Mouse (Mus musculus) embryonic facial prominence, embryonic 13.5 days (tissue): Measurements from ENCODE around the gene S100a14. TPM values are rescaled to one million over a fixed set of nuclear protein-coding genes. Genes with fewer than 3 reads are reported as not detected.

Source experiments
- ATAC-seq: fragments of 200-750 bp; cut with Nextera tagmentation; 2 replicates; pipeline ENCODE4 v1.8.0; 2017; ENCODE audit warnings: low read depth; ENCODE audit not compliant: insufficient number of reproducible peaks, insufficient read depth, low FRiP score, low TSS enrichment
- H3K27ac ChIP-seq: fragments of 300-500 bp; sonication (generic); 2 replicates; pipeline ENCODE4 v1.5.1; 2015; ENCODE audit warnings: moderate library complexity, mild to moderate bottlenecking, inconsistent platforms
- H3K27me3 ChIP-seq: fragments of 300-500 bp; sonication (generic); 2 replicates; pipeline ENCODE4 v1.6.1; 2015; ENCODE audit warnings: mild to moderate bottlenecking, inconsistent platforms
- H3K36me3 ChIP-seq: fragments of 300-500 bp; sonication (generic); 2 replicates; pipeline ENCODE4 v1.6.1; 2015; ENCODE audit warnings: mild to moderate bottlenecking, inconsistent platforms
- H3K4me1 ChIP-seq: fragments of 300-500 bp; sonication (generic); 2 replicates; pipeline ENCODE4 v1.6.1; 2015; ENCODE audit warnings: inconsistent platforms
- H3K4me2 ChIP-seq: fragments of 300-500 bp; sonication (generic); 2 replicates; pipeline ENCODE4 v1.6.1; 2015; ENCODE audit warnings: moderate library complexity, mild to moderate bottlenecking, inconsistent platforms
- H3K4me3 ChIP-seq: fragments of 300-500 bp; sonication (generic); 2 replicates; pipeline ENCODE4 v1.5.1; 2015; ENCODE audit warnings: mild to moderate bottlenecking, inconsistent platforms
- H3K9ac ChIP-seq: fragments of 300-500 bp; sonication (generic); 2 replicates; pipeline ENCODE4 v1.6.1; 2015; ENCODE audit warnings: mild to moderate bottlenecking, inconsistent platforms
- H3K9me3 ChIP-seq: fragments of 300-500 bp; sonication (generic); 2 replicates; pipeline ENCODE4 v1.6.1; 2016; ENCODE audit warnings: inconsistent platforms
- WGBS: fragments of 180-500 bp; shearing (Covaris S2); methylation state at CpG from one replicate; pipeline ENCODE4 v1.1.7; 2015; ENCODE audit warnings: mixed read lengths; 5-methylcytosine and 5-hydroxymethylcytosine counted together
- polyA plus RNA-seq: library from polyadenylated mRNA; unstranded; fragments of >200 nt; fragmentation: Nextera tagmentation; extraction: Ambion mirVana; gene quantifications from 2 replicates; pipeline ENCODE4 v1.2.1, GENCODE M21; 2015

Gene S100a14
- polyA plus RNA-seq, 1 experiment from 2014 or later: 25.5 TPM

- WGBS: 59% methylated on average over 5 of the region's 5 CpGs
- Histone ChIP-seq H3K36me3 (no peaks in the 10 kb centered on the region), H3K9me3 (no peaks in the 10 kb centered on the region), H3K9ac (no peak overlapping the region), H3K4me1 (peaks cover 4% of the 10 kb centered on the region; the same call in 1 of the 2 replicates), H3K4me3 (no peak overlapping the region), H3K4me2 (no peak overlapping the region), H3K27me3 (no peaks in the 10 kb centered on the region), H3K27ac (no peak overlapping the region)
- ATAC-seq: no peak
Observed at GRCm38 (mm10) chr3:90555954-90556353, 29.3 kb downstream of the S100a14 start.

GRCm38 (mm10) chr3:90560008-90560628 lies 33.5 kb downstream of the S100a14 start, which contains the start of gene S100a3:
Gene S100a3, plus strand, starts transcription at chr3:90560578.
- WGBS: 71% methylated on average over 6 of the region's 6 CpGs
- ATAC-seq: no peak
- Histone ChIP-seq H3K27me3 (no peaks in the 10 kb centered on the region), H3K36me3 (no peaks in the 10 kb centered on the region), H3K4me2 (no peak within 1 kb of the TSS), H3K4me1 (peaks cover 4% of the 10 kb centered on the region; the same call in 1 of the 2 replicates), H3K27ac (no peak within 1 kb of the TSS), H3K9me3 (no peaks in the 10 kb centered on the region), H3K9ac (no peak within 1 kb of the TSS), H3K4me3 (no peak within 1 kb of the TSS)

GRCm38 (mm10) chr3:90574691-90575090 lies 48.0 kb downstream of the S100a14 start:
- Histone ChIP-seq H3K27me3 (no peaks in the 10 kb centered on the region), H3K9me3 (no peaks in the 10 kb centered on the region), H3K27ac (no peak overlapping the region), H3K4me2 (no peak overlapping the region), H3K4me1 (0 out of 2 replicates have a peak, but pooled peaks cover 9% of the 10 kb centered on the region), H3K36me3 (no peaks in the 10 kb centered on the region), H3K4me3 (no peak overlapping the region), H3K9ac (no peak overlapping the region)
- 85% methylated on average over 5 of the region's 5 CpGs for WGBS
- no peak for ATAC-seq

- ATAC-seq: no peak
Observed at GRCm38 (mm10) chr3:90575320-90575719, 48.7 kb downstream of the S100a14 start.

GRCm38 (mm10) chr3:90576351-90577001 lies 49.8 kb downstream of the S100a14 start:
- H3K4me1 ChIP-seq: 0 out of 2 replicates have a peak, but pooled peaks cover 11% of the 10 kb centered on the region
- no peaks in the 10 kb centered on the region for H3K9me3 ChIP-seq
- WGBS: 67% methylated on average over 10 of the region's 10 CpGs
- H3K4me2 ChIP-seq: no peak overlapping the region
- no peak overlapping the region for H3K27ac ChIP-seq
- H3K9ac ChIP-seq: no peak overlapping the region
- no peak for ATAC-seq
- no peaks in the 10 kb centered on the region for H3K27me3 ChIP-seq
- H3K4me3 ChIP-seq: no peak overlapping the region
- no peaks in the 10 kb centered on the region for H3K36me3 ChIP-seq

More at GRCm38 (mm10) chr3:90575320-90575719, 48.7 kb downstream of the S100a14 start:
- Histone ChIP-seq H3K4me1 (0 out of 2 replicates have a peak, but pooled peaks cover 11% of the 10 kb centered on the region), H3K4me2 (no peak overlapping the region), H3K36me3 (no peaks in the 10 kb centered on the region), H3K4me3 (no peak overlapping the region), H3K9ac (no peak overlapping the region), H3K9me3 (no peaks in the 10 kb centered on the region), H3K27ac (no peak overlapping the region), H3K27me3 (no peaks in the 10 kb centered on the region)
- WGBS: 78% methylated on average over 3 of the region's 3 CpGs

Other genes starting within 250 kb of the S100a14 start
- gene Gatad2b, start 233.7 kb upstream of the S100a14 start, polyA plus RNA-seq: 19.0 and 24.5 TPM in 2 replicates
- gene Slc27a3, start 136.9 kb upstream of the S100a14 start, polyA plus RNA-seq: 39.6 and 44.3 TPM in 2 replicates
- 31.0 and 31.1 TPM in 2 replicates for gene Ints3, start 93.2 kb upstream of the S100a14 start, polyA plus RNA-seq
- gene Npr1, start 61.0 kb upstream of the S100a14 start, polyA plus RNA-seq: 2.8 and 5.0 TPM in 2 replicates
- gene Ilf2, start 50.7 kb upstream of the S100a14 start, polyA plus RNA-seq: 265 and 286 TPM in 2 replicates
- 85.5 and 100 TPM in 2 replicates for gene Snapin, start 35.8 kb upstream of the S100a14 start, polyA plus RNA-seq
- gene Chtop, start 17.4 kb upstream of the S100a14 start, polyA plus RNA-seq: 187 and 195 TPM in 2 replicates
- gene S100a1, start 12.5 kb upstream of the S100a14 start, polyA plus RNA-seq: 13.5 and 16.5 TPM in 2 replicates
- gene S100a13, start 12.4 kb upstream of the S100a14 start, polyA plus RNA-seq: 24.2 and 26.7 TPM in 2 replicates
- 95.0 and 96.5 TPM in 2 replicates for gene S100a16, start 10.4 kb downstream of the S100a14 start, polyA plus RNA-seq
- gene S100a3, start 33.7 kb downstream of the S100a14 start, polyA plus RNA-seq: 0.44 and 0.62 TPM in 2 replicates
- gene S100a2, start 63.4 kb downstream of the S100a14 start, polyA plus RNA-seq: not detected in 2 replicates
- gene Gm42674, start 75.0 kb downstream of the S100a14 start, polyA plus RNA-seq: not detected in 2 replicates
- gene S100a4, start 76.9 kb downstream of the S100a14 start, polyA plus RNA-seq: 18.8 and 19.2 TPM in 2 replicates
- not detected in 2 replicates for gene S100a5, start 81.7 kb downstream of the S100a14 start, polyA plus RNA-seq
- 89.9 and 97.9 TPM in 2 replicates for gene S100a6, start 86.0 kb downstream of the S100a14 start, polyA plus RNA-seq
- 0.41 TPM in 1 of 2 replicates, not detected in the other for gene S100a7a, start 127.2 kb downstream of the S100a14 start, polyA plus RNA-seq
- gene S100a8, start 142.1 kb downstream of the S100a14 start, polyA plus RNA-seq: 5.9 and 15.4 TPM in 2 replicates
- gene S100a9, start 168.9 kb downstream of the S100a14 start, polyA plus RNA-seq: 4.0 and 13.4 TPM in 2 replicates
- not detected in 2 replicates for gene Pglyrp4, start 200.1 kb downstream of the S100a14 start, polyA plus RNA-seq